Mouse (Mus musculus): Measurements from ENCODE around the gene Klhdc10. TPM values are rescaled to one million over a fixed set of nuclear protein-coding genes. Genes with fewer than 3 reads are reported as not detected.

The Klhdc10 gene
- polyA plus RNA-seq (2015; fragmentation: Nextera tagmentation; extraction: Ambion mirVana), result 27.6 and 29.4 TPM in 2 replicates

DNA sequence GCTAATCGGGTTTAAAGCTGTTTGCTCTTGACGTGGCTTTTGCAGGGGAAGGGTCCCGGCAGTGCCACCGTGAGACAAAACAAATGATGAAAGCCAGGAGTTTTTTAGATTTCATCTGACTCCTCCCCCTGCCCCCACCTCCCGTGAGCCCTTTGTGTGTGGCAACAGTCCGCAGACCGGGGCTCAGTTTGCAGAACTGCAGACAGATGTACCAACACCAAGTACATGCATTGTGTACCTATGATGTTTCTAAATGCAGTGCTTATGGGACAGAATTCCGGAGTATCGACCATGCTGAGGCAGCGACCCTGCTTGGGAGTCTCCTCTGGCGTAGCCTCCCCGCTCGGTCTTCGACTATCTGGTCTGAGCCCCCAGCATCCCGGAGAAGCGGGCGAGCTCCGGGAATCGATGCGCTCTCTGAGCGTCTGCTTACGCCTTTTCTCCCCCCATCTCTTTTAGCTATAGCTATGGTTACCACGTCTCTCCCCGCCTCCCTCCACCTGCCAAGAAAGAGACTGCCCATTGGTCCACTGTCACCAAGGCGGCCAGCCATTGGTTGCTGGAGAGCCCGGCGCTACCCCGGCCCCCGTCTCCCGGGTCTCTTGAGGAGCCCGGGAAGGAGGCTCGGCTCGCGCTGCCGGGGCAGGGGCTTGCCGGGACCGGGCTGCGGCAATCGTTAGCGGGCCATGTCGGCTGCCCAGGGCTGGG is at the start of gene Klhdc10:
Gene Klhdc10 (plus strand): TSS at position 561 of the 708 bp plus-strand sequence.
- peak; percentile 99 for ATAC-seq (ENCODE audit: low FRiP score)
- Histone ChIP-seq H3K4me2 (peak within 1 kb of the TSS; percentile 60), H3K36me3 (no peaks in the 10 kb centered on the region), H3K27ac (replicated peaks) (peak within 1 kb of the TSS; percentile 99), H3K27me3 (replicated peaks) (no peaks in the 10 kb centered on the region), H3K9ac (replicated peaks) (peak within 1 kb of the TSS; percentile 97), H3K4me3 (replicated peaks) (peak within 1 kb of the TSS; percentile 98), H3K9me3 (replicated peaks) (no peaks in the 10 kb centered on the region), H3K4me1 (peaks cover 19% of the 10 kb centered on the region)
- WGBS, result under 1% methylated on average over 41 of the region's 41 CpGs

GRCm38 (mm10) chr6:30352762-30353161 is 48.9 kb upstream of the Klhdc10 start:
- no peak overlapping the region for H3K9ac ChIP-seq (replicated peaks)
- no peak overlapping the region for H3K4me2 ChIP-seq
- no peaks in the 10 kb centered on the region for H3K4me1 ChIP-seq
- ATAC-seq (ENCODE audit: low FRiP score), result no peak
- 66% methylated on average over 8 of the region's 8 CpGs for WGBS
- no peak overlapping the region for H3K27ac ChIP-seq (replicated peaks)
- no peaks in the 10 kb centered on the region for H3K9me3 ChIP-seq (replicated peaks)
- no peak overlapping the region for H3K4me3 ChIP-seq (replicated peaks)
- H3K27me3 ChIP-seq (replicated peaks), result no peaks in the 10 kb centered on the region
- no peaks in the 10 kb centered on the region for H3K36me3 ChIP-seq

GRCm38 (mm10) chr6:30353661-30354060 is 48.0 kb upstream of the Klhdc10 start:
- Histone ChIP-seq H3K4me1 (no peaks in the 10 kb centered on the region), H3K36me3 (no peaks in the 10 kb centered on the region), H3K9me3 (replicated peaks) (no peaks in the 10 kb centered on the region), H3K27me3 (replicated peaks) (no peaks in the 10 kb centered on the region), H3K4me2 (no peak overlapping the region), H3K4me3 (replicated peaks) (no peak overlapping the region), H3K27ac (replicated peaks) (no peak overlapping the region), H3K9ac (replicated peaks) (no peak overlapping the region)
- no peak for ATAC-seq (ENCODE audit: low FRiP score)
- 84% methylated on average over 8 of the region's 8 CpGs for WGBS

DNA sequence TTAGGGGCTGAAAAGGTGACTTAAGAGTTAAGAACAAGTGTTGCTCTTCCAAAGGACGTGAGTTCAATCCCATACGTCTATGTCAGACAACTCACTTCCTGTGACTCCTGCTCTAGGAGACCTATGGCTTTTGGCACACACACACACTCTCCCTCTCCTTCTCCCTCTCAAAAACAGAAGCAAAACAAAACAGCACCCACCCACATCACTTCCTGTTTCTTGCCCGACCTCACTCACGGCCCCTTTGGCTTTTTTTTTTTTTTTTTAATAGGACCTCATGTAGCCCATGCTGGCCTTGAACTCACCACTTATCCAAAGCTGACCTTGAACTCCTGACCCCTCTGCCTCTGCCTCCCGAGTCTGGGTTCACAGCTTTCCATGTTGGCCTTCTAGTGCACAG is 46.9 kb upstream of the Klhdc10 start:
- no peaks in the 10 kb centered on the region for H3K4me1 ChIP-seq
- H3K36me3 ChIP-seq, result no peaks in the 10 kb centered on the region
- WGBS, result 55% methylated on average over 5 of the region's 5 CpGs
- no peaks in the 10 kb centered on the region for H3K9me3 ChIP-seq (replicated peaks)
- no peak overlapping the region for H3K9ac ChIP-seq (replicated peaks)
- no peak overlapping the region for H3K4me3 ChIP-seq (replicated peaks)
- no peak for ATAC-seq (ENCODE audit: low FRiP score)
- no peak overlapping the region for H3K27ac ChIP-seq (replicated peaks)
- H3K27me3 ChIP-seq (replicated peaks), result no peaks in the 10 kb centered on the region
- H3K4me2 ChIP-seq, result no peak overlapping the region

DNA sequence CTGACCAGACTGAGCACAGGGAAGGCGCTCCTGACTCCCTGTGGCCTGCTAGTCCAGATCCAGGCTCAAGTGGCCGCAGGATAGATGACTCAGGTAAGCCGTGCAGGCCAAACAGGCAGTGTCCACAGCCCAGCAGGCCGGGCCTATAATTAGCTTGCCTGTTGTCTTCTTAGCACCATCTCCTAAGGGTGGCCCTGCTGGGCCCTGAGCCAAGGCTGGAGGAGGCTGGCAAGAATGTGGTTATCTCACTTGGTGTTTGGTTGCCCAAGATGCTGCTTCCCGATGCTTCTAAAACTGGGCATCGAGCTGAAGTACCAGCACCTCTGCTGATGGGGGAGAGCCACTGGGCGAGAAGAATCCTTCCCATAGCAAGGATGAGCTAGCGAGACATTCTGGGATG is 46.0 kb upstream of the Klhdc10 start:
- Histone ChIP-seq H3K4me2 (no peak overlapping the region), H3K36me3 (no peaks in the 10 kb centered on the region), H3K27ac (replicated peaks) (no peak overlapping the region), H3K4me1 (no peaks in the 10 kb centered on the region), H3K9ac (replicated peaks) (no peak overlapping the region), H3K27me3 (replicated peaks) (no peaks in the 10 kb centered on the region), H3K4me3 (replicated peaks) (no peak overlapping the region), H3K9me3 (replicated peaks) (no peaks in the 10 kb centered on the region)
- WGBS, result 89% methylated on average over 8 of the region's 8 CpGs
- no peak for ATAC-seq (ENCODE audit: low FRiP score)

- 83% methylated on average over 5 of the region's 5 CpGs for WGBS
- H3K4me2 ChIP-seq, result no peak overlapping the region
- no peak overlapping the region for H3K9ac ChIP-seq (replicated peaks)
- no peaks in the 10 kb centered on the region for H3K27me3 ChIP-seq (replicated peaks)
- no peak overlapping the region for H3K27ac ChIP-seq (replicated peaks)
- H3K4me3 ChIP-seq (replicated peaks), result no peak overlapping the region
- H3K4me1 ChIP-seq, result no peaks in the 10 kb centered on the region
- no peaks in the 10 kb centered on the region for H3K36me3 ChIP-seq
- ATAC-seq (ENCODE audit: low FRiP score), result no peak
- no peaks in the 10 kb centered on the region for H3K9me3 ChIP-seq (replicated peaks)
Observed at GRCm38 (mm10) chr6:30356161-30356560, 45.5 kb upstream of the Klhdc10 start.

- H3K9me3 ChIP-seq (replicated peaks), result no peaks in the 10 kb centered on the region
- no peaks in the 10 kb centered on the region for H3K27me3 ChIP-seq (replicated peaks)
- H3K4me3 ChIP-seq (replicated peaks), result no peak overlapping the region
- no peak overlapping the region for H3K4me2 ChIP-seq
- H3K36me3 ChIP-seq, result no peaks in the 10 kb centered on the region
- no peak overlapping the region for H3K27ac ChIP-seq (replicated peaks)
- H3K9ac ChIP-seq (replicated peaks), result no peak overlapping the region
- 94% methylated on average over 12 of the region's 12 CpGs for WGBS
- no peak for ATAC-seq (ENCODE audit: low FRiP score)
- H3K4me1 ChIP-seq, result no peaks in the 10 kb centered on the region
Observed at GRCm38 (mm10) chr6:30356680-30357079, 45.0 kb upstream of the Klhdc10 start.

- no peaks in the 10 kb centered on the region for H3K27me3 ChIP-seq (replicated peaks)
- H3K4me3 ChIP-seq (replicated peaks), result no peak overlapping the region
- 0 out of 2 replicates have a peak, but pooled peaks cover 4% of the 10 kb centered on the region for H3K36me3 ChIP-seq
- peak; percentile 78; the same call in 1 of the 2 replicates for ATAC-seq (ENCODE audit: low FRiP score)
- H3K4me1 ChIP-seq, result no peaks in the 10 kb centered on the region
- no peak overlapping the region for H3K9ac ChIP-seq (replicated peaks)
- peak overlapping the region; percentile 30 for H3K4me2 ChIP-seq
- H3K9me3 ChIP-seq (replicated peaks), result no peaks in the 10 kb centered on the region
- no peak overlapping the region for H3K27ac ChIP-seq (replicated peaks)
- WGBS, result 20% methylated on average over 9 of the region's 9 CpGs
Observed at GRCm38 (mm10) chr6:30357561-30358177, 44.0 kb upstream of the Klhdc10 start.

GRCm38 (mm10) chr6:30359762-30360509 is 41.7 kb upstream of the Klhdc10 start:
- Histone ChIP-seq H3K27ac (replicated peaks) (no peak overlapping the region), H3K4me2 (no peak overlapping the region), H3K4me1 (no peaks in the 10 kb centered on the region), H3K9me3 (replicated peaks) (no peaks in the 10 kb centered on the region), H3K9ac (replicated peaks) (no peak overlapping the region), H3K27me3 (replicated peaks) (no peaks in the 10 kb centered on the region), H3K36me3 (peaks cover 21% of the 10 kb centered on the region), H3K4me3 (replicated peaks) (no peak overlapping the region)
- 50% methylated on average over 12 of the region's 12 CpGs for WGBS
- ATAC-seq (ENCODE audit: low FRiP score), result no peak

DNA sequence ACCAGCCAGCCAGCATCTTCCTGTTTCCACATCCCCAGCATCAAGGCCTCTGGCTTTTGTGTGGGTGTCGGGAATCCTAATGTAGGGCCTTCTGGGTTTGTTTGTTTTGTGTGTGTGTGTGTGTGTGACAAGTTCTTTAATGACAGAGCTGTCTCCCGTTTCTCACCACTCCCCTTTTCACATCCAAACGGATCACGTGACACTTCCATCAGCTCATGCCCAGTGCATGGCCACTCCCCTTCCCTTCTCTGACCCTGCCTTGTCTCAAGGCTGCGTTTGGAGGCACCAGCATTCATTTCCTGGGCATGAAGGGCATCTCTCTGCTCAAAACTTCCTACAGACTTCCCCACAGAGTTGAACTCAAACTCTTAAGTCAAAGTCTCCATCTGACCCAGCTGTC is 37.9 kb upstream of the Klhdc10 start:
- no peak for ATAC-seq (ENCODE audit: low FRiP score)
- H3K9me3 ChIP-seq (replicated peaks), result no peaks in the 10 kb centered on the region
- H3K36me3 ChIP-seq, result peaks cover 57% of the 10 kb centered on the region
- no peak overlapping the region for H3K27ac ChIP-seq (replicated peaks)
- H3K9ac ChIP-seq (replicated peaks), result no peak overlapping the region
- no peaks in the 10 kb centered on the region for H3K4me1 ChIP-seq
- H3K4me2 ChIP-seq, result no peak overlapping the region
- H3K4me3 ChIP-seq (replicated peaks), result no peak overlapping the region
- H3K27me3 ChIP-seq (replicated peaks), result no peaks in the 10 kb centered on the region
- WGBS, result 47% methylated on average over 5 of the region's 5 CpGs

DNA sequence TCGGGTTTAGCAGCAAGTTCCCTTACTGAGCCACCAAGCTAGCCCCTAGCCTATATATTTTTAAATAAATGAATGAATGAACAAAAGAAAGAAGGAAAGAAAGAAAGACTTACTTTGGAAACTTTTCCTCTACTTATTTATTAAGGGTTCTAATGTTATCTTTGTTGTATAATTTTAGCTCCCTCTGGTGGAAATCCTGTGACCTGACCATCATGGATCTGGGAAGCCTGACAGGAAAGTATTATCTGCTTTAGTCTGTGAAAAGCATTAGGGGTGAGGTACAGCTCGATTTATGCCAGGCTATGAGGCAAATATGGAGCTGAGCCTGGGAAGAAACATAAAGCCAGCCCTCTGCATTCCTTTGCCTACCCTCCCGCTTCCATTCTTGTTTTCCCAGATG is 32.4 kb upstream of the Klhdc10 start:
- Histone ChIP-seq H3K9me3 (replicated peaks) (no peaks in the 10 kb centered on the region), H3K9ac (replicated peaks) (no peak overlapping the region), H3K27me3 (replicated peaks) (no peaks in the 10 kb centered on the region), H3K4me3 (replicated peaks) (no peak overlapping the region), H3K4me2 (no peak overlapping the region), H3K4me1 (no peaks in the 10 kb centered on the region), H3K36me3 (peaks cover 95% of the 10 kb centered on the region), H3K27ac (replicated peaks) (no peak overlapping the region)
- 94% methylated on average over 3 of the region's 3 CpGs for WGBS
- ATAC-seq (ENCODE audit: low FRiP score), result no peak

All from neural tube, embryonic 15.5 days (tissue).